Mouse (Mus musculus) kidney, adult 9 months (tissue): ENCODE measurements around the gene Loxl1.

Source experiments
- DNase-seq: peaks from one replicate; pipeline ENCODE4 v3.0.0; 2022

Loxl1 gene

DNA sequence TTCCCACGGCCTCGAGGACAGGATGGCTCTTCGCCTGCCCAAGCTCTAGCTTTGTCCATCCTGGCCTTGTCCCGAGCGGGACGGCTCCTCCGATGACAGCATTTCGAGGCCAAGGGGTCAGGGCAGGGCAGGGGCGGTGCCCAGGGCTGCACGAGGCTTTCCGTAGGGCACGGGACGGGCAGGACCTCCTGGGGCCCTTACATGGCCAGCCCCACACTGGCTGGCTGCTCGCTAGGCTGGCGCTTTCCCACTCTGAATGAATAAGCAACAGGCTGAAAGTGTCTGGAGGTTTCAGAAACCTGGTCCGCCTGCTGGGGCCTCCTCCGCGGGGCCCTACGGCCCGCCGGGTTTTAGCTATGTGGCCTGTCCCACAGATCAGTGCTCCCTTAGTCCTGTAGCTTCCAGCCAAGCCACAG is at the start of gene Loxl1:
Gene Loxl1, minus strand, starts transcription at position 243 of the 416 bp plus-strand sequence.
- DNase-seq: peak; percentile 58

- DNase-seq: no peak
Observed at GRCm38 (mm10) chr9:58361956-58362355, 49.0 kb upstream of the Loxl1 start.

DNA sequence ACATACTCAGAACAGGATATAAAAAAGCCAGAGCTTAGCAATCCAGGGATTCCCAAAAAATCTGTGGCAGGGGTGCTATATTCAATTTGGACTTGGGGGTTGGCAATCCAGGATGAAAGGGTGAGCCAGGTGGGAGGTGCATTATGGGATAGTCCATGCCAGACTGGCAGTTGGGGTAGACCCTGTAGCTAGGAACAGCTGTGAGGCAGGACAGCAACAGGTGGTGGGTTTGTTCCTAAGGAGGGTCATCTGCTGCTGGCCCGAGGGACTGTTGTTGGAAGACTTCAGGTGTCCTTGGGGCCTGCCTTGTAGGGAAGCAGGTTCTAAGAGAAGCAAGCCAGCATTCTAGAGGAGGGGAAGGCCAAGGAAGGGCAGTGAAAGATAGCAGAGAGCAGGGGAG is 48.4 kb upstream of the Loxl1 start:
- no peak for DNase-seq

DNA sequence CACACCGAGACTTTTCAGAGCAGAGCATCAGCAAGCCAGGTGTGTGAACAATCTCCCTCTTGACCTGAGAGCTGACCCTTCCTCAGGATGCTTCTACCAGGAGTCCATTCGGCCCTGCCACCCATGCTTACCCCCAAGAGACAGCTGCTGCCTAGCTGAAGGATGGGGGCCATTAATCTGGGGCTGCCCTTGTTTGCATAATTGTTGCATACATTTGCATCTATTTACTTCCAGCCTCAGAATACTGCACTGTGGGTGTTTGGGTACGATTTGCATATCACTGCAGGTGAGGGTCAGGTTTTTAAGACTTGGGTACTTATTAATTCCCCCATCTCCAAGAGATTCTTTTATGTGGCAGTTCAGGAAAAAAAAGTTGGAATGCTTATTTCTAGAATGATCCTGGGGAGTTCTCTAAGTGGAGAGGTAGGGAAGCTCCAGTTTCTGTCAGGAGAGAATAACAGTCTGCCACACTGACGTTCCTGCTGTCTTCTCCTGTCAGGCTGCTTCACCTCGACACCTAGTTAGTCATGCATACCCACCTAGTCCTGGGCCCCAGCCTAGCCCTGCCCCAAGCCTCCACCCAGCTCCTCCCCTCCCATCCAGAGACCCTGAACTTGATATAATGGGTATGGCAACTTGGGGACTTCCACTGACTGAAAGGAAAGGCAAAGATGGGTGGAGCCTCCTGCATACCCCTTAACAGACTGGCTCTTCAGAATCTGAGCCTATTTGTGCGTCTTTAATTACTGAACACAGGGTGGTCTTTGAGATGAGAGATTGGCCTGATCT is 42.5 kb upstream of the Loxl1 start:
- DNase-seq: no peak

DNA sequence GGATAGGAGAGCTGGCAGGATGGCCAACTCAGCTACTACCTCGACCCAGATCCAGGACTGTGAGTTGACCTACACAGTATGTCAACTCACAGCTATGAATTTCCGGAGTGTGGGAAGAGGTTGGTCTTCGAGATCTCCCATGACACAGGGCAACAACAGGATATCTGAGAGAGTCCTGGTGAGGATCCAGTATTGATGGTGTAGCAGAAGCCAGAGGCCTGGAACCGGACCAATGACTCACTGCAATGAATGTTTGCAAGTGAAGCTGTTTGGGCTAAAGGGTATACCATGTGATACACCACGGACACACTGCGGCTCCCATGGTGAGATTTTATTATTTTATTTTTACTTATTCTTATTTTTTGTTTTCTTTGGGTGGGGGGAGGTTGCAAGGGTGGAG is 41.7 kb upstream of the Loxl1 start:
- no peak for DNase-seq

GRCm38 (mm10) chr9:58353224-58353623 is 40.2 kb upstream of the Loxl1 start:
- DNase-seq: no peak

DNA sequence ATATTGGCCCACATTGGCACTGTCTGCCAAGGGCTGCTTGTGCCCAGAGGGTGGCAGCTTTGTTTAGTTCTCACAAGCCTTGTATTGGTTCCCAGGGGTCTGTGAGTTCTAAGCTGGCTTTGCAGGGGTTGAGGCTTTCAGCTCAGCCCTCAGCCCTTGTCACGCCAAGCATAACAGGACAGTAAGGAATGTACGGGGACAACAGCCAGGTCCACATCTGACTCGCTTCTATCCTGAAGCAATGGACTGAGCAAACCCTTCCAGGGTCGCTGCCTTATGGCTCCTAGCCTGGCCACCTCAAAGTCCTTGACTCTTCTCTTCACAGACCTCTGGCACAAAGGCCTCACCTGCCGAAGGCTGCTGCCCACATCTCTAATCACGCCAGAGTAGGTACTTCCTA is 34.8 kb upstream of the Loxl1 start:
- DNase-seq: no peak

GRCm38 (mm10) chr9:58346498-58346897 is 33.5 kb upstream of the Loxl1 start:
- no peak for DNase-seq

DNA sequence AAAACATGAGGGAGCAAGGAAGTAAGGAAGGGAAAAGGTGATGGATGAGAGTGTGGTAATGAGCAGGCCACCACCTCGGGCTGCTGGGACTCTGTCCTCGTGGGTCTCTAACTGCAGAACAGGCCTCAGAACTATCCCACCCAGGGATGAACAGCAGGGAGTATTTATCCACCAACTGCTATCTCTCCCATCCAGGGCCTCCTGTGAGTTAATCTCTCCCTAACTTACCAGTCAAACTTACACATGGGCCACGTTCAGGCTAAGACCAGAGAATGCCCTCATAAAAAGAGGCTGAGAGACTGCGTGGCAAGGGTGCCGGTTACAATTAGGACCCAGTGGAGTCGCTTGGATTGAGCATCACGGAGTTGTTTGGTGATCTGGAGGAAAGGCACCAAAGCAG is 33.0 kb upstream of the Loxl1 start:
- DNase-seq: no peak

DNA sequence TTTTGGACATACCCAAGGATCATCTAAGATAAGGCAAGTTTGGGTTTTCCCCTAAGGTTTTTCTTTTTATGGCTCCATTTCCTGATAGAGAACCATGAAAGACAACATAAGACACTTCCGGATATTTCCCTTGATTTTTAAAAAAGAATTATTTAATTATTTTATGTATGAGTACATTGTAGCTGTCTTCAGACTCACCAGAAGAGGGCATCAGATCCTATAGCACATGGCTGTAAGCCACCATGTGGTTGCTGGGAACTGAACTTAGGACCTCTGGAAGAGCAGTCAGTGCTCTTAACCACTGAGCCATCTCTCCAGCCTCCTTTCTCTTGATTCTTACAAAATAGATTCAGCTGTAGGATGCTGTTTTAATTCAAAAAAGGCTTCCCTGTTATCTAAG is 28.8 kb upstream of the Loxl1 start:
- no peak for DNase-seq

- no peak for DNase-seq
Observed at GRCm38 (mm10) chr9:58336650-58337281, 23.8 kb upstream of the Loxl1 start.

DNA sequence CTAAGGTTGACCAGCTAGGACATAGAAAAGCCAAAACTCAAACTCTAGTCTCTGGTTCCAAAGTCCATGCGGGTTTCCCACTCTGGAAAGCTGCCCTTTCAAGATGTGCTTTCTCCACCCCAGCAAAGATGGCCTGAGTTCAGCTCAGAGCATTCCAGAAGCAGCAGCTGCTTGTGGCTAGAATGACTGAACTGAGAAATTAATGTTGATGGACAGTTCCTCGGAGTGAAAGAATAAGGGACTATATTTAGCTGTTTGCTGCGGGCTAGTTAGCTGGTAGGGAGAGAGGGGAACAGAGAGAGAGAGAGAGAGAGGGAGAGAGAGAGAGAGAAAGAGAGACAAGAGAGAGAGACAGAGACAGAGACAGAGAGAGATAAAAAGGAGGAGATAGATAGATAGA is 18.3 kb upstream of the Loxl1 start:
- no peak for DNase-seq

DNA sequence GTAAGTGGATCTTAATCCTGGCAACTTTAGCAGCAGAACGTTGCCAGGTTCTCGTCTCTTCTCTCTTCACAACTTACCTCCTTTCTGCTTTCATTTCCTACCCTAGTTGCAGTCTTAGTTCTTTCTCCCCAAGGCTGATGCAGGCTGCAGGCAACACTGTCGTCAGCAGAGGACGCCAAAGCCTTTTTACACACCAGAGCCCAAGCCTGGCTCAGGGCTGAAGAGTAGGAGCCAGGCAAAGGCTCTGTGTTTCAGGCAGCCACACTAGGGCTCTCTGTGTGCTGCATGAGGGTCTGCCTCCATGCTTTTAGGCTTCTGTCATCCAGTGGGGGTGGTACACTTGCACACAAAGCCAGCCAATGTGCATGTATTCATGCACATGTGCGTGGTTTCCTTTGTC is 17.3 kb upstream of the Loxl1 start:
- DNase-seq: no peak

- DNase-seq: no peak
Observed at GRCm38 (mm10) chr9:58327382-58327781, 14.4 kb upstream of the Loxl1 start.

- no peak for DNase-seq
Observed at GRCm38 (mm10) chr9:58326477-58327180, 13.6 kb upstream of the Loxl1 start.

DNA sequence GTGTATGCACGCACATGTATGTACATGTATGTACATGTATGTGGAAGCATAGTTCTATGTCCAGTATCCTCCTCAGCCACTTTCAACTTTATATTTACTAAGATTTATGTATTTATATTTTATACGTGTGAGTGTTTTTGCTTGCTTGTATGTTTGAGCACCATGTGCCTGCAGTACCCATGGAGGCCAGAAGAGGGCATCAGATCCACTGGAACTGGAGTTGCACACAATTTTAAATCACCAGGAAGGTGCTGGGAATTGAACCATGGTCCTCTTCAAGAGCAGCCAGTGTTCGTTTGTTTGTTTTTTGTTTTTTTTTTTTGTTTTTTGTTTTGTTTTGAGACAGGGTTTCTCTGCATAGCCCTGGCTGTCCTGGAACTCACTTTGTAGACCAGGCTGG is 8.7 kb upstream of the Loxl1 start:
- DNase-seq: no peak

DNA sequence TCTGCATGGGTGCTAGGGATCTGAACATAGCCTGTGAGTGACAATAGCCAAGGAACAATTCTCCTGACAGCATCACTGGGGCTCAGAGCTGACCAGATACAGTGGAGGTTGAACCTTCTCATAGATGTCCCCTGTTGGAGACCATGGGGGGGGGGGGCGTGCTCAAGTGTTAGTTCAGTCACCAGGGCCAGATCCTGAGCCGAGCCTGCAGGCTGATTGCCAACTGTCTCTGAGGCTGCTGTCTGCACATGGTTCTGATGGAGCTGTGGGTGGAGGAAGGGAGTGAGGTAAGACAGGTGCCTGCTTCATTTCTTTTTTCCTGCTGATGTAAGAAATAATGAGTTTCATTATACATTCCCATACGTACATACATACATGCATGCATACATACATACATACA is 5.3 kb upstream of the Loxl1 start:
- no peak for DNase-seq

- DNase-seq: no peak
Observed at GRCm38 (mm10) chr9:58317381-58317780, 4.4 kb upstream of the Loxl1 start.

DNA sequence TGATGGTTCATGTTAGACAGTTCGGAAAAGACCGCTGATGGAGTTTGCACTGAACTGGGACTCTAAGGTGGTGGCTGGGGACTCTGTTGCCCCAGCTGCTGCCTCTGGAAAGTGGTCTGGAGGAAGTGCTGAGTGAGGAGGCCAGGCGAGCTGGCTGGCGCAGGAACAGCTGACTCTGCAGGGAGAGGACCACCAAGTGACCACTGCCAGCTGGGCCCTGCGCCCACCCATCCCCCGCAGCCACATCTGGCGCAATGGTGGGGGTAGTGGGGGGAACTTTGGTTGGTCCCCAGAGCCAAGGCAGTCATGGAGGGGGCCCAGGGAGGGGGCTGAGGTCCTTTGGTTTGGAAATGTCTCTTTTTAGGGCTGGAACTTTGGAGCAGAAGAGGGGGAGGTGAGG is 3.8 kb upstream of the Loxl1 start:
- no peak for DNase-seq

DNA sequence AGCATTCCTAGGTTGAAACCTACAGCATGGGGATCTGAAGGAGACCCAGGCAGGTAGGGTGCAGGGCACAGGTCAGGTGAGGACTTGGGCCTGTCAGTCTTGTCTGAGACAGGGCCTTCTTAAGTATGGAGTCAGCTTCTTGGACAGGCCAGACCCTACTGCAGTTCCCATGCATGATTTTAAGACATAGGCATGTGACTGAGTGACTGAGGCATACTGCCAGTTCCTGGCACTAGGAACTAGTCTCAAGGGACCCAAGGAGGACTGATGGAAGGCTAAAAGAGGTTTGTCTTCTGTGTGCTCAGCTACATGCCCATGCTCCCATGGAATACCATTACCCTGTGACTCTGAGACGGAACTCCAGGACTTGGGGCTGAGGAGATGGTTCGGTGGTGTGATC is 2.9 kb upstream of the Loxl1 start:
- no peak for DNase-seq

- no peak for DNase-seq
Observed at GRCm38 (mm10) chr9:58314682-58315360, 1.8 kb upstream of the Loxl1 start.

- DNase-seq: no peak
Observed at GRCm38 (mm10) chr9:58312196-58312943, 616 bp downstream of the Loxl1 start.
